Mouse (Mus musculus) testis, adult 2 months (tissue): ENCODE measurements around the gene Samsn1.

Experiments
- CTCF ChIP-seq: fragments of 200-500 bp; IDR thresholded peaks from 2 replicates; pipeline ENCODE4 v1.5.1; 2012; ENCODE audit warnings: low read depth, mild to moderate bottlenecking, inconsistent platforms, low read length, moderate library complexity; ENCODE audit not compliant: control insufficient read depth, insufficient read depth, insufficient replicate concordance
- POLR2A ChIP-seq: fragments of 200-500 bp; IDR thresholded peaks from 2 replicates; pipeline ENCODE4 v1.6.1; 2012; ENCODE audit warnings: low read depth, mild to moderate bottlenecking, inconsistent platforms, low read length, moderate library complexity; ENCODE audit not compliant: control insufficient read depth

- TF ChIP-seq CTCF, result no peak
- TF ChIP-seq POLR2A, result no peak
Observed at GRCm38 (mm10) chr16:75877170-75877569, 144.9 kb downstream of the Samsn1 start.
